Mouse (Mus musculus): ENCODE results near the gene Slc25a21. TPM values are rescaled to one million over a fixed set of nuclear protein-coding genes. Genes with fewer than 3 reads are reported as not detected.

The Slc25a21 gene
- polyA plus RNA-seq, 1 experiment from 2014 or later = 5.1 TPM

DNA sequence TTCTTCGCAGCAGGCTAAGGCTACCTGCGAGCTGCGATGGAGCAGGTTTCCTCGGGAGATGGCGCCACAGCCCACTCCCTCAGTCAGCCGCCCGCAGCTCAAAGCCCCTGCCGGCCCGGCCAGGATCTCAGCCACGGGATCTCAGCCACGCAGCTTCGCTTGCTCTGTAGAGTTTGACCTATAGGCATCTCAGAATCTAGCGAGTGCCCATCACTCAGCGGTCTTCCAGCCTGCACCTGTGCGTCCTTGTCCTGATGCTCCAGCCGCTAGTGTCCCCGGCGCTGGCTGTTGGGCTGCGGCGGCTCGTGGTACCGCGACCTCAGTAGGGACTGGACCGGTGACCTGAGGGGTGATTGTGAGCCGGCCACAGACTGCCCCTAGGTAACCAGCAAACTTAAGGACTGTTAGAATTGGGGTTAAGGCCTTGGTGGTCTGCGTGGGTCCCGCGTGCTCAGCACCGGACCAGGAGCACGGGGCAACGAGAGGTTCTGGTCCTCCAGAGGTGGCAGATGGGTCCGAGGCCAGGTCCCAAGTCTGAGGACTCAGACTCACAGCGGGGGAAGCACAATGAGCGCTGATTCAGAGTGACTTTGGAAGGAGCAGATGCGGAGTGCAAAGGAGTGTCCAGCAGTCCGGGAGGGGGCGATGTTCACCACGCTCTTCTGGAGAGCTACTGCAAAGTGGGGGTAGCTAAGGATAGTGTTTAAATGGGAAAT is 516.0 kb downstream of the Slc25a21 start:
- Histone ChIP-seq H3K4me2 (ENCODE audit: low read length) (peak overlapping the region; percentile 37), H3K27ac (no peak overlapping the region), H3K9ac (ENCODE audit: low read depth, low read length) (no peak overlapping the region), H3K27me3 (ENCODE audit: insufficient read depth, low read length) (peaks cover 57% of the 10 kb centered on the region), H3K4me3 (replicated peaks; ENCODE audit: low read depth, low read length) (0 out of 2 replicates have a peak overlapping the region, but pooled peaks have one; percentile 6), H3K4me1 (replicated peaks; ENCODE audit: insufficient read depth, low read length) (no peaks in the 10 kb centered on the region), H3K9me3 (replicated peaks; ENCODE audit: low read length) (no peaks in the 10 kb centered on the region), H3K36me3 (ENCODE audit: insufficient read depth, low read length) (no peaks in the 10 kb centered on the region)
- 1% methylated on average over 38 of the region's 38 CpGs for WGBS
- ATAC-seq (replicated peaks; ENCODE audit: low FRiP score, low read depth) (peak; percentile 49), DNase-seq (ENCODE audit: low spot score) (peak; percentile 63)
- TF ChIP-seq CTCF (IDR thresholded peaks at IDR 0.05; ENCODE audit: low read depth) = peak; percentile 66

DNA sequence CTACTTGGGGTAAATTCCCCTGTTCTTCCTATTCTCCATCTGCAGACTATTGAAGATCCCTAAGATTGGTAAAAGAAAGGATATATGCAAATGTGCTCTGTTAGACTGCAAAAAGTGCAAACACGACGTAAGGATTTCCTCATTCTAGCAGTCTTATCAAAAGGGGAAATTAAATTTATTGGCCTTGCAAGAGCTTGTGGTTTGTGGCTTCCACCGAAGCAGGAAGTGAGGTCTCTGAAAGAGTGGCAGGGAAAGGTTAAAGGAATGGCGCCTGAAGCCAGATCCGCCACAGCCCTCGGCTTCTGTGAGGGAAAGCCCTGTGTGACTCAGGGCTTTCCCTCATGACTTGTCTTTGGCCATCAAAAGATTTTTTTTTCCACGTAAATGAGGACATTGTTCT is 519.7 kb downstream of the Slc25a21 start:
- Histone ChIP-seq H3K4me2 (ENCODE audit: low read length) (no peak overlapping the region), H3K4me1 (replicated peaks; ENCODE audit: insufficient read depth, low read length) (no peaks in the 10 kb centered on the region), H3K4me3 (replicated peaks; ENCODE audit: low read depth, low read length) (no peak overlapping the region), H3K27ac (no peak overlapping the region), H3K36me3 (ENCODE audit: insufficient read depth, low read length) (no peaks in the 10 kb centered on the region), H3K9me3 (replicated peaks; ENCODE audit: low read length) (no peaks in the 10 kb centered on the region), H3K27me3 (ENCODE audit: insufficient read depth, low read length) (peaks cover 30% of the 10 kb centered on the region), H3K9ac (ENCODE audit: low read depth, low read length) (no peak overlapping the region)
- 52% methylated on average over 7 of the region's 7 CpGs for WGBS
- no peak for DNase-seq (ENCODE audit: low spot score)
- no peak for TF ChIP-seq CTCF (IDR thresholded peaks at IDR 0.05; ENCODE audit: low read depth)
- ATAC-seq (replicated peaks; ENCODE audit: low FRiP score, low read depth) = no peak

DNA sequence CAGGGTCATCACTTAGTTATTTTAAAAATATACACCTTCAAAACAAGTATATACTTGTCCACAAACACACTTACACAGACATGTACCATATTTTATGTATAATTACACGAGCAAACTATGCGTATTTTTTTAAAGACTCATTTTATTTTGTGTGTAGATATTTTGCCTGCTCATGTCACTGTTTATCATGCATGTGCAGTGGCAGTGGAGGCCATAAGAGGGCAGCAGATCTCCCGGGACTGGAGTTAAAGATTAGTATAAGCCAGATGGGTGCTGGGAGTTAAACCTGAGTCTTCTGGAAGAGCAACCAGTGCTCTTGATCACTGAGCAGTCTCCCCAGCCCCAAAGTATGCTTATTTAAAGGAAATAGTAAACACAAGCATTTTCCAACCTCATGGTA is 522.5 kb downstream of the Slc25a21 start:
- no peak overlapping the region for H3K4me2 ChIP-seq (ENCODE audit: low read length)
- no peak overlapping the region for H3K27ac ChIP-seq
- no peaks in the 10 kb centered on the region for H3K9me3 ChIP-seq (replicated peaks; ENCODE audit: low read length)
- no peaks in the 10 kb centered on the region for H3K36me3 ChIP-seq (ENCODE audit: insufficient read depth, low read length)
- DNase-seq (ENCODE audit: low spot score) (no peak), ATAC-seq (replicated peaks; ENCODE audit: low FRiP score, low read depth) (no peak)
- H3K27me3 ChIP-seq (ENCODE audit: insufficient read depth, low read length) = 0 out of 2 replicates have a peak, but pooled peaks cover 3% of the 10 kb centered on the region
- WGBS = 41% methylated on average over 3 of the region's 3 CpGs
- no peaks in the 10 kb centered on the region for H3K4me1 ChIP-seq (replicated peaks; ENCODE audit: insufficient read depth, low read length)
- peak; percentile 64 for TF ChIP-seq CTCF (IDR thresholded peaks at IDR 0.05; ENCODE audit: low read depth)
- no peak overlapping the region for H3K4me3 ChIP-seq (replicated peaks; ENCODE audit: low read depth, low read length)
- H3K9ac ChIP-seq (ENCODE audit: low read depth, low read length) = no peak overlapping the region

DNA sequence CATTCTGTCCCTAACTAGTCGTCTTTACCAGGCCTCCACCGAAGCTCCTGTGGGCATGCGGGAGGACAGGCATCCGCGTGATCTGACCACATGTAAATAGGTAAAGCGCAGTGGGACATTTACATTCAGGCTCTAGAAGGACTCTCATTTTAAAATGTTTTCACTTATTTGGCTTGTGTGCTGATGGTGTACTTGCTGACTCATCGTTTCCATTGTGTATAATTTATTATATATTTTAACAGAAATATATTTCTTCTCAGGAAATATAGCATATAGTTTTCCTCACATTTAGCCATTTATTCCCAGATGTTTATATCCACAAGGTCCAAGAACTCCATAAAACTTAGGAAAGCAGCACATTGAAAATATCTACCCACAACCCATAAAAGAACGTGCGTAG is 526.5 kb downstream of the Slc25a21 start:
- no peak for TF ChIP-seq CTCF (IDR thresholded peaks at IDR 0.05; ENCODE audit: low read depth)
- no peak for DNase-seq (ENCODE audit: low spot score)
- H3K9ac ChIP-seq (ENCODE audit: low read depth, low read length) = no peak overlapping the region
- no peak overlapping the region for H3K4me3 ChIP-seq (replicated peaks; ENCODE audit: low read depth, low read length)
- 92% methylated on average over 9 of the region's 9 CpGs for WGBS
- no peak for ATAC-seq (replicated peaks; ENCODE audit: low FRiP score, low read depth)
- no peaks in the 10 kb centered on the region for H3K4me1 ChIP-seq (replicated peaks; ENCODE audit: insufficient read depth, low read length)
- no peaks in the 10 kb centered on the region for H3K27me3 ChIP-seq (ENCODE audit: insufficient read depth, low read length)
- H3K9me3 ChIP-seq (replicated peaks; ENCODE audit: low read length) = no peaks in the 10 kb centered on the region
- no peaks in the 10 kb centered on the region for H3K36me3 ChIP-seq (ENCODE audit: insufficient read depth, low read length)
- H3K4me2 ChIP-seq (ENCODE audit: low read length) = no peak overlapping the region
- H3K27ac ChIP-seq = no peak overlapping the region

DNA sequence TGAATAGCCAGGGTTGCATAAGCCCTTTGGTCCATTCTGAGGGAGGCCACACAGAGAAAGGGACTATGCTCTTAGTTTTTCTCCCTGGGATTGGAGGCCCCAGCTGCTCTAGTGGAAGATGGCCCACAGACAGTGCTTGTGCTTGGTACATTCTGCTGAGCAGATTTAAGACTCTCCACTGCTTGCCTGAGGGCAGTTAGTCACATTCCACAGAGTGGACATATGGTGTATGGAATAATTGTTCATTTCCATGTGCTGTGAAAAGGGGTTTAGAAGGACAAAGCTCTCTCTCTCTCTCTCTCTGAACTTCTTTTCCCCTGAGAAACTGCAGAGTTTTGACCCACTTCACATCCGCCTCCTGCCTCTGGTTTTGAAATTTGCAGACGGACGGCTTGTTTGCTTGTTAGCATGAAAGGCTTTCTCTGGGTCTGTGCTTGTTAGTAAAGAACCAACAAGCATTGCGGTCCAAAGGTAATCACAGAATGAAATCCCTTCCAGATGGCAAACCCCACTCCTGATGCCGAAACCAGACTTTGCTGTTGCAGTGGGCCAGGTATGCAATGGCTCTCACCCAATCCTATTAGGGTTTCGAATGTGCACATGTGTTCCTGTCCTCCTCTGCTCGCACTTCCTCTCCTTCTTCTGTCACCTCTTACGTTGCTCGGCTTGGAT is 527.7 kb downstream of the Slc25a21 start:
- Histone ChIP-seq H3K9ac (ENCODE audit: low read depth, low read length) (no peak overlapping the region), H3K27ac (no peak overlapping the region), H3K4me2 (ENCODE audit: low read length) (no peak overlapping the region), H3K9me3 (replicated peaks; ENCODE audit: low read length) (no peaks in the 10 kb centered on the region), H3K4me3 (replicated peaks; ENCODE audit: low read depth, low read length) (no peak overlapping the region), H3K27me3 (ENCODE audit: insufficient read depth, low read length) (no peaks in the 10 kb centered on the region), H3K4me1 (replicated peaks; ENCODE audit: insufficient read depth, low read length) (no peaks in the 10 kb centered on the region), H3K36me3 (ENCODE audit: insufficient read depth, low read length) (no peaks in the 10 kb centered on the region)
- DNase-seq (ENCODE audit: low spot score) (no peak), ATAC-seq (replicated peaks; ENCODE audit: low FRiP score, low read depth) (no peak)
- 84% methylated on average over 9 of the region's 9 CpGs for WGBS
- no peak for TF ChIP-seq CTCF (IDR thresholded peaks at IDR 0.05; ENCODE audit: low read depth)

Other genes starting within 250 kb of the Slc25a21 start
- gene Prps1l3, start 32.9 kb upstream of the Slc25a21 start, polyA plus RNA-seq (2015; fragmentation: Nextera tagmentation; extraction: Ambion mirVana) = 46.6 and 53.9 TPM in 2 replicates
- 12.5 and 13.1 TPM in 2 replicates for gene Mipol1, start 33.0 kb upstream of the Slc25a21 start, polyA plus RNA-seq (2015; fragmentation: Nextera tagmentation; extraction: Ambion mirVana)

Data from kidney, postnatal 0 days (tissue).